Mouse (Mus musculus) cerebral cortex, adult 2 months (tissue): ENCODE measurements around the gene Adtrp.

Source experiments
- WGBS: fragments of 180-500 bp; shearing (Covaris S2); methylation state at CpG from one replicate; pipeline ENCODE4 v1.1.7; 2018; 5-methylcytosine and 5-hydroxymethylcytosine counted together

Gene Adtrp

GRCm38 (mm10) chr13:41773812-41774376 lies 73.6 kb downstream of the Adtrp start:
- 80% methylated on average over 4 of the region's 4 CpGs for WGBS

GRCm38 (mm10) chr13:41771061-41771460 lies 76.4 kb downstream of the Adtrp start:
- whole genome bisulfite sequencing, result 83% methylated on average over 3 of the region's 3 CpGs

- WGBS, result 64% methylated on average over 4 of the region's 4 CpGs
These were observed 79.5 kb downstream of the Adtrp start for GRCm38 (mm10) chr13:41767941-41768340.

- WGBS, result 89% methylated on average over 3 of the region's 3 CpGs
These were observed 85.5 kb downstream of the Adtrp start for GRCm38 (mm10) chr13:41761986-41762385.

- WGBS, result 72% methylated on average over 10 of the region's 10 CpGs
These were observed 87.0 kb downstream of the Adtrp start for GRCm38 (mm10) chr13:41760484-41760883.

- 38% methylated on average over 19 of the region's 19 CpGs for WGBS
These were observed 88.7 kb downstream of the Adtrp start for GRCm38 (mm10) chr13:41758550-41759465.

- 86% methylated on average over 5 of the region's 5 CpGs for WGBS
These were observed 94.4 kb downstream of the Adtrp start for GRCm38 (mm10) chr13:41753114-41753513.

GRCm38 (mm10) chr13:41750481-41750880 lies 97.0 kb downstream of the Adtrp start:
- WGBS, result 68% methylated on average over 5 of the region's 5 CpGs

GRCm38 (mm10) chr13:41748866-41749265 lies 98.6 kb downstream of the Adtrp start:
- WGBS, result 50% methylated on average over 9 of the region's 9 CpGs

- 45% methylated on average over 4 of the region's 4 CpGs for WGBS
These were observed 99.8 kb downstream of the Adtrp start for GRCm38 (mm10) chr13:41747691-41748090.

- 27% methylated on average over 8 of the region's 8 CpGs for WGBS
These were observed 100.4 kb downstream of the Adtrp start for GRCm38 (mm10) chr13:41746971-41747615.

- 92% methylated on average over 5 of the region's 5 CpGs for WGBS
These were observed 106.9 kb downstream of the Adtrp start for GRCm38 (mm10) chr13:41740456-41741085.

- WGBS, result 66% methylated on average over 10 of the region's 10 CpGs
These were observed 109.7 kb downstream of the Adtrp start for GRCm38 (mm10) chr13:41737628-41738309.

- WGBS, result 86% methylated on average over 8 of the region's 8 CpGs
These were observed 117.8 kb downstream of the Adtrp start for GRCm38 (mm10) chr13:41729660-41730059.

- WGBS, result 80% methylated on average over 3 of the region's 3 CpGs
These were observed 119.7 kb downstream of the Adtrp start for GRCm38 (mm10) chr13:41727803-41728202.

GRCm38 (mm10) chr13:41719331-41719730 lies 128.2 kb downstream of the Adtrp start:
- 53% methylated on average over 16 of the region's 16 CpGs for WGBS

- WGBS, result 55% methylated on average over 4 of the region's 4 CpGs
These were observed 129.4 kb downstream of the Adtrp start for GRCm38 (mm10) chr13:41718051-41718450.
